Mouse (Mus musculus) cerebellum, adult 2 months (tissue): ENCODE measurements at regions not wholly inside any gene's neighbourhood (a gene's known extent, or its start where the extent isn't known, plus 50 kb on each side); places are given as distances from the start of the nearest gene placed in this dataset.

Experiments
- CTCF ChIP-seq: fragments of 200-500 bp; IDR thresholded peaks from 2 replicates; pipeline ENCODE4 v1.5.1; 2011; ENCODE audit warnings: low read depth, mild to moderate bottlenecking, control low read depth, low read length, moderate library complexity, borderline replicate concordance; ENCODE audit not compliant: insufficient read depth
- POLR2A ChIP-seq: fragments of 200-500 bp; IDR thresholded peaks from 2 replicates; pipeline ENCODE4 v1.6.1; 2011; ENCODE audit warnings: low read length, control low read depth, borderline replicate concordance; ENCODE audit not compliant: insufficient read depth

GRCm38 (mm10) chr5:120280321-120280720 is 151.2 kb upstream of the Lhx5 start:
- TF ChIP-seq POLR2A (no peak), CTCF (no peak)
